Mouse (Mus musculus) hindlimb bud, embryonic 11.5 days (tissue): Measurements from ENCODE around the gene Mapk1.

Experiments
- DNase-seq: peaks from one replicate; pipeline ENCODE4 v3.0.0-alpha.2; 2012; ENCODE audit warnings: low read depth, low spot score; ENCODE audit errors: extremely low spot score

Mapk1 gene

DNA sequence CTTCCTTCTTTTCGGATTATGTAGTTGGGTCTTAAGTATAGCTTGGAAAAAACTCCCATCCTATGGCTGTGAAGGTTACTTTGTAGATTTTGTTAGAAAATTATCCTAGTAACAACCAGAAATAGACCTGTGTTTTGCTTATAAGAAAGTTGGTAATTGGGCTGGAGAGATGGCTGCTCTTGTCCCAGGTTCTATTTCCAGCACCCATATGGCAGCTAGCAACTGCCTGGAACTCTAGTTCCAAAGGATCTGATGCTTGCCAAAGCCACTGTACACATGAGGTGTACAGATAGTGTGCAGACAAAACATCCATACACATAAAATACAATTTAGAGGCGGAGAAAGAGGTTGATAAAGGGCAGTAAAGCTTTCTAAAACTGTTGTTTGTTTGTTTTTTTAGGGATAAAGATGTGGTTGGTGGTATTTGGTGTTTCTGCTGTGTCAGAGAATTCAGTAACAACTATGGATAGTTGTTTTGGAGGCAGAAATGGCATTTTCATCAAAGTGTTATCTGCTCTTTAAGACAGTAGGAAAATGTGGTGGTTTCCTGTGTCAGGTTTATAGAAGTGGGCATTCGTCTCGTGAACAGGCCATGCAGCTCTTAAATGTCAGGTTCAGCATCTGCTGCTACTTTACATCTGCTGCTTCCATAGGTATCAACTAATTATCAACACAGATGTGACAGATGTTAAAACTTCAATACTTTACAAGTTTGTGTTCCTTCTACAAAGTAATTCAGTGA is 32.1 kb downstream of the Mapk1 start:
- DNase-seq: no peak

GRCm38 (mm10) chr16:17015853-17016230 is 32.7 kb downstream of the Mapk1 start:
- no peak for DNase-seq

GRCm38 (mm10) chr16:17018071-17018470 is 34.9 kb downstream of the Mapk1 start:
- DNase-seq: no peak

- no peak for DNase-seq
Observed at GRCm38 (mm10) chr16:17024469-17025148, 41.4 kb downstream of the Mapk1 start.

DNA sequence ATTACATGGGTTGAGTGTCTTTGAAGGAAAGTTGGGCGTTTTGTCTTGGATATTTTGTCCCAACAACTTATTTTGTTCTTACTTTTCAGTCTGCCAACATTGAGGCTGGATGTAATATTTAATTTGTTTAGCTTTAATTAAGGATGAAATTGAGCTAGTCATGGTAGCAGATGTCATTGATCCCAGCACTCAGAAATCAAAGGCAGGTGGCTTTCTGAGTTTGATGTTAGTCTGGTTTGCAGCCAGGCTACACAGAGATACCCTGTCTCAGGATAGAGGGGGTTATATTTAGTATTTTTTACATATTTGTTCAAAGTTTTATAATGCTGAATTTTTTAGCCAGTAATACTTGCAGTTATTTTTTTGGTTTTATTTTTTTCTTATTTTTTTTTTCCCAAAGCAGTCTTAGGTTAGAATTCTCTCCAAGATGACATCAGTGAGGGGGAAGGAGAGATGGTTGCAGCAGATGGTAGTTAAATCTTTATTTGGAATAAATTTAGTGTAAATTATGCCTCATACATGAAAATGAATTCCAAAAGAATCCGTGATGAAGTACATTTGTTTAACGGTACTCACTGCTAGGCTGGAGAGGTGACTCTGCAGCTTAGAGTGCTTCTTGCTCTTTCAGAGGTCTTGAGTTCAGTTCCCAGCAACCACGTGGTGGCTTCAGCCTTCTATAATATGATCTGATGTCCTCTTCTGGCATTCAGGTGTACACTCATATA is 47.0 kb downstream of the Mapk1 start:
- DNase-seq: no peak

DNA sequence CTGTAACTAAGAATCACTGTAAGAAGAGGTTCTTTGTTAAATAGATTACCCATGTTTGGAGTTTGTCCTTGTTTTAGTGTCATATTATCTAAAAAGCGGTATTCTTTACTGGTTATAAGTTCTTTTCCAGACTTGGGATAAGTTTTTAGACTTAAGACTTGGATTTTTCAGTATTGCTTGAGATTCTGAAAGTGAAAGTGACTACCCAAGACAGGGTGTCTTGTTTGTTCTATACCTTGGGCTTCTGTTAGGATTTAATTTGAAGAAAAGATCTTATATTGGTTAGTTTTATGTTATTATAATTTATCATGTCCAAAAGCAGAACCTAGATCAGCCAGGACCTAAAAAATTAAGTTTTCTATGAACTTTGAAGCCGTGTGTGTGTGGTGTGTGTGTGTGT is 50.6 kb downstream of the Mapk1 start:
- DNase-seq: no peak

- no peak for DNase-seq
Observed at GRCm38 (mm10) chr16:17040716-17041115, 57.5 kb downstream of the Mapk1 start.

GRCm38 (mm10) chr16:17041417-17041816 is 58.2 kb downstream of the Mapk1 start:
- DNase-seq: no peak

DNA sequence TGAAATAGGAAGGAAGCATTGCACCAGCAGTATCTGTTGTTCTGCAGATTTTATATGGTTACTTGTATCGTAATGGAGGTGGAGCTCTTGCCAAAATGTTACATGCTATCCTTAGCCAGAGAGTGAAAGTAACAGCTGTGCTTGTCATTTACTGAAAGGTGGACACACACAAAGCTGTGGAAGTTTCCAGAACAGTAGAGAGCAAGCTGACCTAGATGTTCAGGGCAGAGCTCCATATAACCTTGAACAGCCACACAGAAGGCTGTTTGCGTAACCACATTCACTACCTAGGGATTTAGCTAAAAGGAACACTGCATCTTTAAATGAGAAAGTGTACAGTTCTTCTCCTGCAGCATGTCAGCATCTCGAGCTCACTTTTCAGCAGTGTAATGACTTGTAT is 61.1 kb downstream of the Mapk1 start:
- no peak for DNase-seq

DNA sequence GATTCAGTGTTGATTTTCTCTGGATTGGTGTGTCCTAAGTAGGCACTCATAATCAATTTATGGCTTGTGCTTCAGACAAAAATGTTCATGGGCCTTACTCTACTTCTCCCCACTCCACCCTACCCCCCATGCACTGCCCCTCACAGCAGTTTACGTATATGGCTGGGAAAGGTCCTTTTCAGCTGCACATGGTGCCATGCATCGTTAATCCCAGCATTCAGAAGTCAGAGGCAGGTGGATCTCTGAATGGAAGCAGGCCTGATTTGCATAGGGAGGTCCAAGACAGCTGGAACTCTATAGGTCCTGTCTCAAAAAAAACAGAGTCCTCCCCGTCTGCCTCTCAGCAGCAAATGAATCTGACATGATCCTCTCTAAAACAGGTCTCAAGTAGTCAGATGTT is 62.1 kb downstream of the Mapk1 start:
- no peak for DNase-seq

DNA sequence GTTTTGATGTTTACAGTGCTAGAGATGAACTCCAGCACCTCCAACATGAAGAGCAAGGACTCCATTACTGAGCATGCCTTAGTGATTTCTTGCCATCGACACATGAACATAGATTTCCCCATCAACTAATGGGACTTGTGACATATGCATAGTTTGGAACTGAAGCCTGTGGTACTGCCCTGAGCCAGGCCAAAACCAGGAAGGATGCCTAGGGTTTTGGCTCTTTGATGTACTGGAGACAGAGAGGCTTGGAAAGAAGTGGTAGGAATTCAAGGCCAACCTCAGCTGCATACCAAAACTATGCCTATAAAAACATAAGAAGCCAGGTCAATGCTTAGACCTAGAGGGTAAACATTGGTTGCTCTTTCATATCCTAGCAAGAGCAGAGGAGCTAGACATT is 66.7 kb downstream of the Mapk1 start:
- no peak for DNase-seq

DNA sequence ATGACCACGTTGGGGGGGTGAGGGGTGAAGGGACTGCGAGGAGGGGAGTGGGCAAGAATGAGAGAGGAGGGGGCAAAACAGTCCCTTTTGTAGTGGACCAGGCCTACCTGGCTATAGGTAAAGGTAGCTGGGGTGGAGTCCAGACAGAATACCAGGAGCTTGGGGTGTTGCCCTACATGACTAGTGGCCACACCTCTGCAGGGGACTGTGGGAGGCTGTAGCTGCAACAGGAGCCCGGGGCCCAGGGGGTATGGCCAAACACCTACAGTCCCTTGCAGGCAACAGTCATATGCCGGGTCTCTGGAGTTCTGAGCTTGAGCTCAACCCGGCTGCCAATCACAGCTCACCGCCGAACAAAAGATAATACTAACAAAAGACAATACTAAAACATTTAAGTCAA is 68.9 kb downstream of the Mapk1 start:
- DNase-seq: no peak

DNA sequence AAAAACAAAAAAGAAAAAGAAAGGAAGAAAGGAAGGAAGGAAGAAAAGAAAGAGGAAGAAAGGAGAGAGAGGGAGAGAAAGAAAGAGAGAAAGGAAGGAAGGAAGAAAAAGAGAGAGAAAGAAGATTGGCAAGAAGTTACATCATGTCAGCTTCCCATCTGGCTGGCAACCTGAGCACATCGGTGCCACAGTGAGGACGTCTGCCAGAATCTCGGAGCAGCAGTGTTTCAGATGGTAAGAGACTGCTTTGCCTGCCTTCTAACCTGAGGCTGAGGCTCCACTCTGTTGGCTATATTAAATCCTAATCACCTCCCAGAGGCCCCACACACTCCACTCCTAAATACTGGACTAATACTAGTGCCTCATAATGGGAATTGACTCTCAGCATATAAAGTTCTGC is 70.7 kb downstream of the Mapk1 start:
- no peak for DNase-seq

- DNase-seq: no peak
Observed at GRCm38 (mm10) chr16:17055584-17055983, 72.4 kb downstream of the Mapk1 start.

DNA sequence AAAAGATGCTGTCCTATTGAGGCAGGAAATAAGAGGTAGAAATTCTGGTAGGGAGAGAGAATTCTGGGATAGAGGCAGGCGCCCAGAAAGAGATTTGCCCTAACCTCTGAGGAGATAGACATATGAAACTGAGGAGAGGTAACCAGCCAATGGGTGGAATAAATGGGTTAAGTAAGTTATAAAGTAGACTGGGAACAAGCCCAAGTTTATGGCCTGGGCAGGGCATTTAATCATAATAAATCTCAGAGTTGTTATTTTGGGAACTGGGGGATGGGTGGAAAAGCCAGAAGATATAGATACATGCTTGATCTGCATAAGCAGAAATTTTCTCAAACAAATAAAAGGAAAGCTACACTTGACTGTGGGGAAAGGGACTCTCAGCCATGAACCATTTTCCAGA is 79.2 kb downstream of the Mapk1 start:
- no peak for DNase-seq

GRCm38 (mm10) chr16:17067552-17067951 is 84.4 kb downstream of the Mapk1 start:
- DNase-seq: no peak

DNA sequence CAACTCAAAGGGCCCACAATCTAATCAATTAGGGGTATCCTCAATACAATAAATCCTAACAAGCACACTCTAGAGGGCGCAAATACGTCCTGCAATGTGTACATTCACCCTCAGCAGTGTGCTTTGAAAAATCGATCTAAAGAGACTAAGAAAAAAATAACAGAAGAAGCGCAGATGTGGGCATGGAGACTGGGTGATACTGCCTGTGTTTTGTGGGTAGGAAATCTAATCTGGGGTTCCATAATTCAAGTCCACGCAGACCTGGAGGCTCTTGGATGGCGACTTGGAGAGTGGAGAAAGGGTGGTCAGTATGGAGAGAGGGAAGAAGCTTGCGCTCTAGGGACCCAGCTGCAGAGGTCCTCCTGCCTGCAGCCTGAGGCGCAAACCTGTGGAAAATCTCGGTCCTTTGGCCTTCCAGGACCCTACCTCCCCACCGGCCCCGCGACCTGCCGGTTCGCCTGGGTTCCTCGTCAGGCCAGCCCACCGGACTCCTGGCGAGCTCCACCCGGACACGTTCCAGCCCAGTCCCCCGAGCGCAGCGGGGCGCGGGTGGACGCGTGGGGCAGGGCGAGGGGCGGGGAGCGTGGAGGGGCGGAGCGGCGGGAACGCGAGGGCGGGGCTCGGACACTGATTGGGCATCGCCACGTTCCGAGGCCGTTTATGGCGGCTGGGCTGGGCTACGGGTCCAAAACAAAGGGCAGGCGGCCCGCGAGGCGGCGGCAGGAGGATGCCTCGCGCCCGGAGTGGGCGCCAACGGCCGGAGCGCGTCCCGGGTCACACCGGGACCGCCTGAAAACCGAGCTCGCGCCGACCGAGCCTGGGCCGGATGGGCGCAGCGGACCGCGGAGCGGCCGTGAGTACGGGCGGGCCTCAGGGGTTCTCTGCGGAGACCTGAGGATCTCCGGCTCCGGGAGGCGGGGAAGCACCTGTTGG is 86.6 kb downstream of the Mapk1 start, which contains the start of gene Ypel1:
Ypel1 (plus strand) TSS at position 186 of the 933 bp plus-strand sequence.
- peak; percentile 50 for DNase-seq

DNA sequence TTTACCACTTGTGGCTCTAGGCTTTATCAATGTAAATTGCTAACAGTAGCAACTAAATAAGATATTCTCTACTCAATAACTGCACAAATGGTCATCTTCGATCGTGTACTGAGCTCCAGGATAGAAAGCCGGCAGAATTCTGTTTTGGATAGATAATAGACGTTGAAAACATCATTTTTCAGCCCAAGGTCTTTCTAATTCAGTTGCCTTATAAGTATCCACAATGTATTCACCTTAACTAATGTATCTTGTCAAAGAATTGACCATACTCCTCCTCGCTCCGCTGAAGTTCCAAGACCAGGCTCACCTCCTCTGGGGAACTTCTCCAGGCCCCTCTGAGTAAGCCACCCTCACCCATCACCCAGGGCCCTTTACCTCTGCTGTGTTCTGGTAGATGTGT is 87.5 kb downstream of the Mapk1 start:
- DNase-seq: peak; percentile 6

DNA sequence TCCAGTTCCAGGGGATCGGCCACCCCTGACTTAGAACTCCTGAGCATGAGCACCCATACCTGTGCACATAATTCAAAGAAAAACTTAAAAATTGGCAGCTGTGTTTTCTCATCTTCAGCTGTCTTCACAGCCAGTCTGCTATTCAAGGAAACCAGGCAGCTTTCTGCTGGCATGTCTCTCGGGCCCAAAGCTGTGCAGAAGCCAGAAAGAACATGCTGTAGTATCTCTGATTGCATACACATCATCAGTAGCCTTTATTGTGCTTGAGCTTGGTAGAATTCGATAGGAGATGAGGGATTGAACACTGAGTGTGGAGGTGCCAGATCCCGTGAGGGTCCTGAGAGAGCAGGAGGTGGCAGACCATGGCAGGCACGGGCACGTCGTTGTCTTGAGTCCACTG is 89.8 kb downstream of the Mapk1 start:
- no peak for DNase-seq

DNA sequence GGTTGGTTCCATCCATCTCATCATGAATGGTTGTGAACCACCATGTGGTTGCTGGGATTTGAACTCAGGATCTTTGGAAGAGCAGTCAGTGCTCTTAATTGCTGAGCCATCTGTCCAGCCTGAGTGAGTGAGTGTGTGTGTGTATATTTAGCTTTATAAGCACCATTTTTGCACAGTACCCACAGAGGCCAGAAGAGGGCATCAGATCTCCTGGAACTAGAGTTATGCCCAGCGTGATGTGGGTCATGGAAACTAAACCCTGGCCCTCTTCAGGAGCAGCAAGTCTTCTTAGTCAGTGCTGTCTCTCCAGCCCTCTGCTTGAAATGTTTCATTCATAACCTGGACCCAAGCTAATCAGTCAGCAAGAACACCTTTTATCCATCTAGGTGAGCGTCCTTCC is 93.1 kb downstream of the Mapk1 start:
- DNase-seq: no peak

GRCm38 (mm10) chr16:17076869-17077268 is 93.7 kb downstream of the Mapk1 start:
- DNase-seq: no peak
